In the genomic region with DNA sequence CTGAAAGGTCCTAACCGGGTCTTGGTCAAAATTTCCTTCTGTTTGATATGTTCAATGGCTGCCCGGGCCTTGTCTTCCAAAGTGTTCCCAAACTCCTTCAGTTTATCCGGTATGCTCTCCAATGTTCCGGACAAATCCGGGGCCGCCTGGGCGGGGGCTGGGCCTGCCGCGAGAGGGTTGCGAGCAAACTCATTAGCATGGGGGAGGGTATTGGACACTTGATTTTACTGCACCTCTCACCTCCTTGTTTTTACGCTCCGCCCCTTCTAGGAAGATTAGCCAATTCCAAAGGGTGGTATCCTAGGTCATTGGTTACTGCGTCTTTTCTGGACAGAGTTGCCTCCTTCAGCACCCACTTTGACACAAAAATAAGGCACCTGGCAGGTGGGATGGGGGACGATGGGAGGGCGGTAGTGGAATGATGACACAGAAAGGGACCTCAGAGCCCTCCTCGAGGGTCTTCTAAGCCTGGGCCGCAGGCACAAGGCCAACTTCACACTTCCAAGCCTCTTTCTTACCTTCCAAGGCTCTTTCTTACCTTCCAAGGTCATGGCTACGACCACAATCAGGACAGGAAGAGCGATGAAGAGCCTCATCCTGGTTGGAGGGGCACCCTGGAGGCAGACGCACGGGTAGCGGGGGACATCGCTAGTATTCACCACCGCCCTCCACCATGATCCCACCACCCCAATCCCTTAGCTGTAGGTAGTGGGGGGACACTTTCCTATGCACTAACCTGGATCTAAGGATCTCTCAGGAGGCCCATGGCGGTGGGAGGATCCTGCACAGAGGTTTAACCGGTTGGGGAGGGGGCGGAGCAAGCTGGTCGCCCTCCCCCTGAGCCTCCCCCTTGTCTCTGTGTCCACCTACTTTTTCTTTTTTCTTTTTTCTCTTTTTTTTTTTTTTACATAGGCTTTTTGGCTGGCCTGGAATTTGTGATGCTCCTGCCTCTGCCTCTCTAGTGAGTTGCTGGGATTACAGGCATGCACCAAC, we compare ENCODE assay signal across 9 mouse cellular contexts. TPM values are rescaled to one million over a fixed set of nuclear protein-coding genes. Genes with fewer than 3 reads are reported as not detected.
DNase-seq lines count a peak whose midpoint lies in the region; ATAC-seq and TF ChIP-seq lines count a peak whose summit lies in the region.
"Had no signal": no experiment of that assay in that cellular context is flagged by ENCODE, and none has a peak within 500 bp of the region (broad histone marks: within the 10 kb centered on the region; RNA-seq: fewer than 3 reads in every experiment).

A gene (minus strand): TSS at position 788 of the 993 bp plus-strand sequence.

- no peaks in the 10 kb centered on the region; the same call in 1 of the 2 replicates for H3K4me1 ChIP-seq in spleen, adult 2 months (ENCODE audit: control insufficient read depth, insufficient read depth, insufficient read length)
- H3K4me1 ChIP-seq in liver, adult 2 months (ENCODE audit: control insufficient read depth, insufficient read depth, low read length): peaks cover 29% of the 10 kb centered on the region
- H3K4me1 ChIP-seq in stomach, embryonic 15.5 days: peaks cover 21% of the 10 kb centered on the region

- peak within 1 kb of the TSS; percentile 28; the same call in 1 of the 2 replicates for H3K27ac ChIP-seq in spleen, adult 2 months (ENCODE audit: insufficient read depth, low read length)
- H3K27ac ChIP-seq in liver, adult 2 months (replicated peaks; ENCODE audit: insufficient read depth, low read depth, low read length): peak within 1 kb of the TSS; percentile 90
- peak within 1 kb of the TSS; percentile 40; the same call in 1 of the 2 replicates for H3K27ac ChIP-seq in stomach, embryonic 15.5 days

- no peak for TF ChIP-seq POLR2A in spleen, adult 2 months (IDR thresholded peaks at IDR 0.05; ENCODE audit: low read depth, low read length)
- peak; percentile 92 for TF ChIP-seq POLR2A in liver, adult 2 months (IDR thresholded peaks at IDR 0.05; ENCODE audit: extremely low read depth, insufficient read depth, low read length)

- intact Hi-C loops in heart, postnatal 36 days (cut with DNase I): no loop called here

- no peak within 1 kb of the TSS for H3K4me3 ChIP-seq in spleen, adult 2 months (ENCODE audit: extremely low read depth, insufficient read depth, insufficient read length)
- H3K4me3 ChIP-seq in liver, adult 2 months (ENCODE audit: insufficient read depth, low read depth, low read length): peak within 1 kb of the TSS; percentile 73
- H3K4me3 ChIP-seq in stomach, embryonic 15.5 days (replicated peaks): no peak within 1 kb of the TSS

- H3K9me3 ChIP-seq in stomach, embryonic 15.5 days: no peaks in the 10 kb centered on the region

- H3K27me3 ChIP-seq in spleen, adult 2 months (ENCODE audit: control insufficient read depth, insufficient read depth, low read length): no peaks in the 10 kb centered on the region
- H3K27me3 ChIP-seq in liver, adult 2 months (ENCODE audit: control insufficient read depth, insufficient read depth, low read length): no peaks in the 10 kb centered on the region
- H3K27me3 ChIP-seq in stomach, embryonic 15.5 days (replicated peaks): no peaks in the 10 kb centered on the region

- H3K9ac ChIP-seq in liver, adult 2 months (ENCODE audit: low read depth, low read length): peak within 1 kb of the TSS; percentile 83
- H3K9ac ChIP-seq in stomach, embryonic 15.5 days: no peak within 1 kb of the TSS

- TF ChIP-seq CTCF in spleen, adult 2 months (IDR thresholded peaks at IDR 0.05; ENCODE audit: extremely low read depth, insufficient read depth, insufficient read length, insufficient replicate concordance): no peak
- no peak; the same call in 1 of the 2 replicates for TF ChIP-seq CTCF in liver, adult 2 months (IDR thresholded peaks at IDR 0.05; ENCODE audit: low read depth, low read length)

- peak within 1 kb of the TSS; percentile 29; the same call in 1 of the 2 replicates for H3K4me2 ChIP-seq in stomach, embryonic 15.5 days

- no peak for ATAC-seq in stomach, embryonic 15.5 days (ENCODE audit: insufficient read depth, low FRiP score, low read depth)
- ATAC-seq in cerebellum, adult (ENCODE audit: insufficient number of reproducible peaks, low FRiP score, low TSS enrichment): no peak

- peak; percentile 94 for DNase-seq in heart, adult 11 months
- DNase-seq in heart, postnatal 36 days: no peak
- no peak for DNase-seq in spleen, adult 2 months (ENCODE audit: low read depth in 1 of 2, low spot score in 2 of 2)
- DNase-seq in spleen, postnatal 10 days (ENCODE audit: low spot score in 2 of 2): no peak
- DNase-seq in liver, adult 2 months (ENCODE audit: extremely low read depth, low read depth, low spot score): peak; percentile 91
- no peak for DNase-seq in layer of hippocampus, adult 8-10 months (ENCODE audit: low spot score in 2 of 2)

- H3K79me2 ChIP-seq in liver, adult 2 months (ENCODE audit: control insufficient read depth, insufficient read depth, low read length): peaks cover 10% of the 10 kb centered on the region; the same call in 1 of the 2 replicates

- peaks cover 8% of the 10 kb centered on the region for H3K36me3 ChIP-seq in spleen, adult 2 months (ENCODE audit: control insufficient read depth, insufficient read depth, low read length)
- H3K36me3 ChIP-seq in liver, adult 2 months (ENCODE audit: control insufficient read depth, insufficient read depth, low read length): peaks cover 13% of the 10 kb centered on the region
- H3K36me3 ChIP-seq in stomach, embryonic 15.5 days: no peaks in the 10 kb centered on the region

- 83% methylated on average over 28 of the region's 28 CpGs for WGBS in spleen, adult 2 months
- WGBS in liver, adult 2 months: 17% methylated on average over 28 of the region's 28 CpGs
- WGBS in stomach, embryonic 15.5 days: 51% methylated on average over 28 of the region's 28 CpGs

RNA-seq across cellular contexts. Expression of the gene that starts here (rescaled TPM):
- total RNA-seq in heart, postnatal 36 days (2021): 1 to 10 TPM; 1.2 to 3.3 TPM
- polyA plus RNA-seq in spleen, adult 2 months (2012; rRNA removed): 4.3 and 6.7 TPM in 2 replicates
- 7,017 and 7,765 TPM in 2 replicates for total RNA-seq in liver, adult 2 months (2014; rRNA removed)
- 5,801 and 8,240 TPM in 2 replicates for polyA plus RNA-seq in liver, adult 2 months (2012; rRNA removed)
- polyA plus RNA-seq in stomach, embryonic 15.5 days (2015; fragmentation: Nextera tagmentation; extraction: Ambion mirVana): 36.2 and 52.7 TPM in 2 replicates
- total RNA-seq in layer of hippocampus, adult 8-10 months (2022): 10 to 100 TPM in 1 of 4 experiments, 1 to 10 TPM in 3; 5.3 to 10.7 (median 6.0) TPM
- polyA plus RNA-seq: C2C12 had no signal

Comparison
In these comparisons a context has a peak if more than half of its experiments do, and no peak if none do; other contexts are left out.
1. RNA of the gene that starts here (total RNA-seq): 7,017 to 7,765 TPM in liver, adult 2 months; 5.3 to 10.7 TPM in layer of hippocampus, adult 8-10 months and 1.2 to 3.3 TPM in heart, postnatal 36 days; every median in the first group is over 100 times any median in the second.
2. RNA of the gene that starts here (polyA plus RNA-seq): 5,801 to 8,240 TPM in liver, adult 2 months; 36.2 to 52.7 TPM in stomach, embryonic 15.5 days and 4.3 to 6.7 TPM in spleen, adult 2 months; every median in the first group is over 100 times any median in the second.
3. DNase-seq: peak in heart, adult 11 months (single experiment) and liver, adult 2 months (single experiment); none in heart, postnatal 36 days (0 of 2), spleen, adult 2 months (0 of 2), spleen, postnatal 10 days (0 of 2) and layer of hippocampus, adult 8-10 months (0 of 2).
4. H3K27ac ChIP-seq: peak in every context shown above with its lines; median percentile 90 in liver, adult 2 months; 40 in stomach, embryonic 15.5 days; 28 in spleen, adult 2 months.